Mouse (Mus musculus) small intestine, adult 2 months (tissue): ENCODE results near the gene Robo1.

Experiments
- CTCF ChIP-seq: fragments of 200-500 bp; IDR thresholded peaks from 2 replicates; pipeline ENCODE4 v1.5.1; 2012; ENCODE audit warnings: low read depth, mild to moderate bottlenecking, control low read depth, inconsistent platforms, low read length, moderate library complexity, mixed read lengths; ENCODE audit not compliant: insufficient replicate concordance, insufficient read length; ENCODE audit errors: extremely low read depth
- POLR2A ChIP-seq: fragments of 200-500 bp; IDR thresholded peaks from 2 replicates; pipeline ENCODE4 v1.6.1; 2012; ENCODE audit warnings: low read depth, mild to moderate bottlenecking, control low read depth, inconsistent platforms, low read length, moderate library complexity

GRCm38 (mm10) chr16:72719063-72719462 lies 411.0 kb downstream of the Robo1 start:
- TF ChIP-seq CTCF (no peak), POLR2A (no peak)
